Mouse (Mus musculus) macrophage (primary cell): ENCODE measurements around the gene Zmat1. TPM values are rescaled to one million over a fixed set of nuclear protein-coding genes. Genes with fewer than 3 reads are reported as not detected.

Experiments used
- polyA plus RNA-seq: library from polyadenylated mRNA; stranded (reverse); fragments of 250-400 nt; gene quantifications from 3 replicates; pipeline ENCODE4 v1.2.4, GENCODE M21; 2018; ENCODE audit warnings: inconsistent platforms

Zmat1 gene
- polyA plus RNA-seq, 1 experiment from 2014 or later, result 8.8 TPM

Other genes starting within 250 kb of the Zmat1 start
- gene Armcx2, start 200.0 kb downstream of the Zmat1 start, polyA plus RNA-seq, result 0.52 to 0.93 TPM (median 0.73 TPM) in 3 replicates
- gene Nxf2, start 44.5 kb downstream of the Zmat1 start, polyA plus RNA-seq, result 0.14 TPM in 1 of 3 replicates, not detected in the others
- gene Gm15023, start 168.4 kb upstream of the Zmat1 start, polyA plus RNA-seq, result not detected in 3 replicates
- not detected in 3 replicates for gene Tceal6, start 201.5 kb upstream of the Zmat1 start, polyA plus RNA-seq